Mouse (Mus musculus) left cerebral cortex, postnatal 4 days (tissue): ENCODE measurements around the gene Atg9a. TPM values are rescaled to one million over a fixed set of nuclear protein-coding genes. Genes with fewer than 3 reads are reported as not detected.

ENCODE experiments used
- DNase-seq: peaks from one replicate; pipeline ENCODE4 v3.0.0-alpha.2; 2022
- intact Hi-C: fragments of 180-260 bp; cut with DNase I; formaldehyde crosslinking; loops from one replicate; pipeline ENCODE4 v1.15.1; 2025
- microRNA-seq: library from miRNA; unstranded; fragments of <30 nt; microRNA quantifications from one replicate; pipeline ENCODE4 v1.2.0, GENCODE M21; 2022
- total RNA-seq, 2 experiments: library from RNA; stranded (reverse); gene quantifications; 2 replicates each; pipeline ENCODE4 v1.2.3; 2021

The Atg9a gene
- total RNA-seq, 2 experiments from 2014 or later = 62.7 to 75.7 TPM

GRCm38 (mm10) chr1:75133421-75134207 is 58.4 kb downstream of the Atg9a start, which contains the start of gene Slc23a3:
Gene Slc23a3, minus strand, starts transcription at chr1:75133890.
- no peak for DNase-seq
- intact Hi-C loops = no loop called here

Small RNAs within 50 kb of the gene (microRNA-seq; reads per million reads assigned to microRNA genes)
- not detected for gene Gm27943

Other genes with a start within 250 kb of the Atg9a start
- under 1 TPM; 0.28 to 0.40 TPM for gene Ihh, start 240.5 kb downstream of the Atg9a start, total RNA-seq
- gene Nhej1, start 67.0 kb downstream of the Atg9a start, total RNA-seq = 1 to 10 TPM; 2.3 to 2.5 TPM
- gene Slc23a3, start 58.3 kb downstream of the Atg9a start, total RNA-seq = not detected
- 10 to 100 TPM; 37.7 to 44.4 TPM for gene Cnppd1, start 49.5 kb downstream of the Atg9a start, total RNA-seq
- gene Retreg2, start 49.4 kb downstream of the Atg9a start, total RNA-seq = 100 to 1,000 TPM; 122 to 123 TPM
- 10 to 100 TPM; 19.2 to 21.4 TPM for gene Zfand2b, start 23.6 kb downstream of the Atg9a start, total RNA-seq
- 10 to 100 TPM; 47.4 to 48.1 TPM for gene Abcb6, start 11.8 kb downstream of the Atg9a start, total RNA-seq
- gene Ankzf1, start within 50 bp of the Atg9a start, total RNA-seq = 10 to 100 TPM; 12.7 to 18.1 TPM
- gene Glb1l, start 18.6 kb upstream of the Atg9a start, total RNA-seq = 10 to 100 TPM; 24.3 to 25.3 TPM
- gene Stk16, start 18.6 kb upstream of the Atg9a start, total RNA-seq = 100 to 1,000 TPM; 101 to 119 TPM
- 100 to 1,000 TPM; 101 to 111 TPM for gene Tuba4a, start 27.7 kb upstream of the Atg9a start, total RNA-seq
- not detected for gene A630095N17Rik, start 39.9 kb upstream of the Atg9a start, total RNA-seq
- gene Dnajb2, start 44.2 kb upstream of the Atg9a start, total RNA-seq = 10 to 100 TPM; 54.7 to 61.3 TPM
- gene Ptprn, start 72.3 kb upstream of the Atg9a start, total RNA-seq = 100 to 1,000 TPM; 101 to 122 TPM
- gene Resp18, start 86.2 kb upstream of the Atg9a start, total RNA-seq = 10 to 100 TPM; 29.3 to 58.0 TPM
- gene Dnpep, start 125.8 kb upstream of the Atg9a start, total RNA-seq = 10 to 100 TPM; 87.9 to 96.9 TPM
- 1 to 10 TPM; 1.6 to 2.5 TPM for gene Des, start 168.1 kb upstream of the Atg9a start, total RNA-seq
- 100 to 1,000 TPM; 131 to 143 TPM for gene Speg, start 183.1 kb upstream of the Atg9a start, total RNA-seq
- 10 to 100 TPM; 47.9 to 60.5 TPM for gene Gmppa, start 243.7 kb upstream of the Atg9a start, total RNA-seq